Mouse (Mus musculus) limb, embryonic 10.5 days (tissue): ENCODE measurements at regions not wholly inside any gene's neighbourhood (a gene's known extent, or its start where the extent isn't known, plus 50 kb on each side); places are given as distances from the start of the nearest gene placed in this dataset. TPM values are rescaled to one million over a fixed set of nuclear protein-coding genes. Genes with fewer than 3 reads are reported as not detected.

Experiments used
- DNase-seq: peaks from one replicate; pipeline ENCODE4 v3.0.0-alpha.2; 2017; ENCODE audit warnings: low spot score
- H3K27ac ChIP-seq: fragments of 300-500 bp; sonication (generic); 2 replicates; pipeline ENCODE4 v1.5.1; 2016; ENCODE audit warnings: mild to moderate bottlenecking
- H3K27me3 ChIP-seq: fragments of 300-500 bp; sonication (generic); 2 replicates; pipeline ENCODE4 v1.6.1; 2016; ENCODE audit warnings: low read depth, mild to moderate bottlenecking; ENCODE audit not compliant: poor library complexity, severe bottlenecking
- H3K36me3 ChIP-seq: fragments of 300-500 bp; sonication (generic); 2 replicates; pipeline ENCODE4 v1.6.1; 2016; ENCODE audit warnings: mild to moderate bottlenecking, moderate library complexity
- H3K4me1 ChIP-seq: fragments of 300-500 bp; sonication (generic); 2 replicates; pipeline ENCODE4 v1.6.1; 2016
- H3K4me3 ChIP-seq: fragments of 300-500 bp; sonication (generic); 2 replicates; pipeline ENCODE4 v1.5.1; 2016; ENCODE audit warnings: mild to moderate bottlenecking, moderate library complexity
- H3K9me3 ChIP-seq: fragments of 300-500 bp; sonication (generic); replicated peaks from 2 replicates; pipeline ENCODE4 v1.6.1; 2016; ENCODE audit warnings: mild to moderate bottlenecking
- WGBS: fragments of 180-500 bp; shearing (Covaris S2); methylation state at CpG from one replicate; pipeline ENCODE4 v1.1.7; 2016; 5-methylcytosine and 5-hydroxymethylcytosine counted together
- microRNA counts: library from miRNA; unstranded; fragments of <30 nt; microRNA quantifications from one replicate; lab custom pipeline; 2017
- microRNA-seq: library from miRNA; unstranded; fragments of <30 nt; microRNA quantifications from one replicate; pipeline ENCODE4, GENCODE M21; 2017

GRCm38 (mm10) chr13:84063406-84063805, 158.7 kb upstream of the Tmem161b start:
- no peak overlapping the region for H3K4me3 ChIP-seq
- H3K36me3 ChIP-seq = no peaks in the 10 kb centered on the region
- H3K27me3 ChIP-seq = peaks cover 29% of the 10 kb centered on the region; the same call in 1 of the 2 replicates
- H3K27ac ChIP-seq = no peak overlapping the region
- H3K9me3 ChIP-seq = no peaks in the 10 kb centered on the region
- WGBS = 45% methylated on average over 2 of the region's 2 CpGs
- peaks cover 9% of the 10 kb centered on the region for H3K4me1 ChIP-seq
- no peak for DNase-seq

GRCm38 (mm10) chr13:84064291-84064940, 157.7 kb upstream of the Tmem161b start:
- no peak for DNase-seq
- H3K9me3 ChIP-seq = no peaks in the 10 kb centered on the region
- peaks cover 2% of the 10 kb centered on the region; the same call in 1 of the 2 replicates for H3K4me1 ChIP-seq
- peaks cover 19% of the 10 kb centered on the region; the same call in 1 of the 2 replicates for H3K27me3 ChIP-seq
- H3K36me3 ChIP-seq = no peaks in the 10 kb centered on the region
- no peak overlapping the region for H3K27ac ChIP-seq
- WGBS = 66% methylated on average over 5 of the region's 5 CpGs
- H3K4me3 ChIP-seq = no peak overlapping the region

- H3K9me3 ChIP-seq = no peaks in the 10 kb centered on the region
- no peak for DNase-seq
- H3K4me1 ChIP-seq = no peaks in the 10 kb centered on the region
- H3K36me3 ChIP-seq = no peaks in the 10 kb centered on the region
- H3K4me3 ChIP-seq = no peak overlapping the region
- WGBS = 58% methylated on average over 8 of the region's 8 CpGs
- no peak overlapping the region for H3K27ac ChIP-seq
- peaks cover 10% of the 10 kb centered on the region; the same call in 1 of the 2 replicates for H3K27me3 ChIP-seq
Observed at GRCm38 (mm10) chr13:84065256-84065898, 156.7 kb upstream of the Tmem161b start.

GRCm38 (mm10) chr13:84066211-84066959, 155.7 kb upstream of the Tmem161b start:
- no peak overlapping the region for H3K4me3 ChIP-seq
- no peak overlapping the region for H3K27ac ChIP-seq
- 65% methylated on average over 15 of the region's 15 CpGs for WGBS
- peaks cover 3% of the 10 kb centered on the region; the same call in 1 of the 2 replicates for H3K27me3 ChIP-seq
- H3K9me3 ChIP-seq = no peaks in the 10 kb centered on the region
- no peaks in the 10 kb centered on the region for H3K4me1 ChIP-seq
- no peaks in the 10 kb centered on the region for H3K36me3 ChIP-seq
- DNase-seq = no peak

GRCm38 (mm10) chr13:84066960-84067665, 155.0 kb upstream of the Tmem161b start:
- Histone ChIP-seq H3K4me1 (no peaks in the 10 kb centered on the region), H3K27me3 (peaks cover 3% of the 10 kb centered on the region; the same call in 1 of the 2 replicates), H3K27ac (no peak overlapping the region), H3K4me3 (no peak overlapping the region), H3K36me3 (no peaks in the 10 kb centered on the region), H3K9me3 (no peaks in the 10 kb centered on the region)
- 66% methylated on average over 4 of the region's 4 CpGs for WGBS
- no peak for DNase-seq

GRCm38 (mm10) chr13:84068365-84068764, 153.7 kb upstream of the Tmem161b start:
- no peaks in the 10 kb centered on the region for H3K9me3 ChIP-seq
- no peak for DNase-seq
- 94% methylated on average over 1 of the region's 1 CpGs for WGBS

More at GRCm38 (mm10) chr13:84068365-84068764, 153.7 kb upstream of the Tmem161b start:
- H3K27me3 ChIP-seq = peaks cover 3% of the 10 kb centered on the region; the same call in 1 of the 2 replicates
- no peaks in the 10 kb centered on the region for H3K4me1 ChIP-seq
- no peak overlapping the region for H3K27ac ChIP-seq
- no peaks in the 10 kb centered on the region for H3K36me3 ChIP-seq
- H3K4me3 ChIP-seq = no peak overlapping the region

MicroRNAs in the stretch of these regions (microRNA counts, 519-probe panel; counts per million panel counts)
- 684 counts per million, percentile 72 among the panel's probes with 10 or more counts for microRNA mmu-miR-9 (lab: Ali Mortazavi, UCI)

Small RNA genes in the stretch of these regions (microRNA-seq; reads per million reads assigned to microRNA genes)
- gene Mir9-2 = not detected
